Comparison of ENCODE assay signal across 22 mouse cellular contexts in the genomic region with DNA sequence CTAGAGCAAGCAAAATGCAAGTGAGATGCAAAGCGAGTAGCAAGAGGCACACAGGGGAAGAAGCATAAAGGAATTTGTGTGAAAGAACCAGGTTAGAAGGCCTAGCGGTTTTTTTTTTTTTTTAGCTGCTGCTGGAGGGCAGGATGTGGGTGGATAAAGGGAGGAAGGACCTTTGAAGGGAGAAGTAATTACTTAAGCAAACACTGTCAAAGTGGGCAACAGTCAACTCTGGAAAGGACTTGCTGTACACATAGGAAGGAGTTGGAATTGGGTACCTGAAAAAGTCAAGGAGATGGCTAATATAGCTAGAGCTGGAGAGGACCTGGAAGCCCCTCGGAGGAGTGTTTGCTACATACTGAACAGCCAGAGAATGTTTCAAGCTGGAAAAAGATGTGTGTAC.
"Had no signal": no experiment of that assay in that cellular context is flagged by ENCODE, and none has a peak within 500 bp of the region (broad histone marks: within the 10 kb centered on the region; RNA-seq: fewer than 3 reads in every experiment).

No protein-coding gene starts in this region.

- H3K4me1 ChIP-seq: heart, embryonic 10.5 days; heart, embryonic 12.5 days; intestine, embryonic 15.5 days had no signal

- H3K4me2 ChIP-seq: heart, embryonic 12.5 days; hindbrain, embryonic 12.5 days; hindbrain, embryonic 14.5 days; intestine, embryonic 15.5 days; limb, embryonic 12.5 days had no signal

- H3K36me3 ChIP-seq: heart, embryonic 10.5 days; heart, embryonic 12.5 days; hindbrain, embryonic 10.5 days; hindbrain, embryonic 12.5 days; intestine, embryonic 15.5 days; limb, embryonic 10.5 days; limb, embryonic 12.5 days had no signal

- H3K27me3 ChIP-seq: heart, embryonic 12.5 days; hindbrain, embryonic 12.5 days; intestine, embryonic 15.5 days; limb, embryonic 12.5 days had no signal

- H3K9me3 ChIP-seq: heart, embryonic 10.5 days; hindbrain, embryonic 10.5 days; hindbrain, embryonic 12.5 days; intestine, embryonic 15.5 days; limb, embryonic 10.5 days; limb, embryonic 12.5 days had no signal

- DNase-seq: gastrocnemius, adult 2 months; gastrocnemius, postnatal 10 days; gastrocnemius, postnatal 25 days; heart, adult 18-20 months; heart, postnatal 10 days; heart, postnatal 4 days; kidney, postnatal 4 days had no signal

- H3K9ac ChIP-seq: heart, embryonic 12.5 days; hindbrain, embryonic 12.5 days; hindbrain, embryonic 14.5 days; intestine, embryonic 15.5 days; limb, embryonic 12.5 days had no signal

- H3K27ac ChIP-seq: gastrocnemius, adult 2 months; heart, embryonic 10.5 days; hindbrain, embryonic 10.5 days; hindbrain, embryonic 12.5 days; hindbrain, embryonic 14.5 days; intestine, embryonic 15.5 days; kidney, postnatal 0 days; layer of hippocampus, adult 2 months; left cerebral cortex, adult 2 months; limb, embryonic 10.5 days; limb, embryonic 12.5 days had no signal

- H3K4me3 ChIP-seq: gastrocnemius, adult 2 months; heart, embryonic 10.5 days; heart, embryonic 12.5 days; hindbrain, embryonic 10.5 days; hindbrain, embryonic 12.5 days; intestine, embryonic 15.5 days; layer of hippocampus, adult 2 months; left cerebral cortex, adult 2 months; limb, embryonic 10.5 days; limb, embryonic 12.5 days had no signal

- ATAC-seq: forebrain, embryonic 16.5 days; hindbrain, embryonic 16.5 days; inflammation-experienced regulatory T-cells, adult 6 months; intestine, embryonic 15.5 days; intestine, postnatal 0 days had no signal
